Mouse (Mus musculus) gastrocnemius, adult 8-10 months (tissue): ENCODE measurements around the gene Etnk1. TPM values are rescaled to one million over a fixed set of nuclear protein-coding genes. Genes with fewer than 3 reads are reported as not detected.

Source experiments
- total RNA-seq, 4 experiments: library from RNA; stranded (reverse); gene quantifications; 2 replicates each; pipeline ENCODE4 v1.2.4; 2022

Gene Etnk1
- total RNA-seq, 4 experiments from 2014 or later = 14.4 to 17.9 (median 16.1) TPM

Other genes starting within 250 kb of the Etnk1 start
- under 1 TPM; 0.08 to 0.19 (median 0.13) TPM for gene St8sia1, start 202.8 kb upstream of the Etnk1 start, total RNA-seq
- 1 to 10 TPM; 5.2 to 9.0 (median 7.5) TPM for gene C2cd5, start 67.1 kb upstream of the Etnk1 start, total RNA-seq